Mouse (Mus musculus): ENCODE measurements around the gene Bcl2l12. TPM values are rescaled to one million over a fixed set of nuclear protein-coding genes. Genes with fewer than 3 reads are reported as not detected.
"Not testable (repeated sequence)": the region's sequence is repeated elsewhere in the genome, so short reads cannot be mapped to it uniquely, and the experiment has no call there.

The Bcl2l12 gene
- polyA plus RNA-seq, 1 experiment: 16.0 TPM

DNA sequence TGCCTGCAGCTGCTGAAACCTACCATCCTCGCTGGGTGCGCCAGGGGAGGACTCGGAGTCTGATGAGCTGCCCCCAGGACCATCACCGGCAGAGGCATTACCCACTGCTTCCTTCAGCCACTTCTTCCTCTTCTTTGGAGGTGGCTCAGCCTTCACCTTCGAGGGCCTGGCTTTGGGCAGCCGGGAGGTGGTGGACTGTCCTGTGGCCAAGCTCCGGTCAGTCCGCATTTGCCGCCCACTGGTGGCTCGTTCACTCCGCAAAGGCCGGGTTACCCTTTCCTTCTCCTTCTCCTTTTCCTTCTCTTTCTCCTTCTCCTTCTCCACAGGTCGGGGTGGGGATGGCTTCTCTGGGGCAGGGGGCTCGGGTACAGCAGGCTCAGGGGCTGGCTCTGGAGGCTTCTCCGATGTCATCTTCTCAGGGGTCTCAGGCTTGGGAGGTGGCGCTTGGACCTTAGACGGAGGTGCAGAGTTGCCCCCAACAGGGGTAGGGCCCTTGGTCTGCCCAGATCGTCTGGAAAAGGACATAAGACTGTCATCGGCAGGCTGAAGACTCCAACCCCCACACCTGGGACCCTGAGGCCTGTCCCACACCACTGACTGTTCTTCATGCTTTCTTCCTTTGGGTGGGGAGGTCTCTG is 35.3 kb upstream of the Bcl2l12 start:
- H3K4me1 ChIP-seq (ENCODE audit: control insufficient read depth, insufficient read depth, low read length): no peaks in the 10 kb centered on the region
- TF ChIP-seq POLR2A (IDR thresholded peaks at IDR 0.05; ENCODE audit: borderline replicate concordance, low read depth, low read length) (no peak), CTCF (IDR thresholded peaks at IDR 0.05; ENCODE audit: low read depth, low read length) (no peak)
- no peak overlapping the region for H3K4me3 ChIP-seq (ENCODE audit: insufficient read depth, low read length)
- H3K27ac ChIP-seq (ENCODE audit: insufficient read depth, low read depth, low read length): no peak overlapping the region

- H3K27ac ChIP-seq (ENCODE audit: insufficient read depth, low read depth, low read length): no peak overlapping the region
- H3K4me3 ChIP-seq (ENCODE audit: insufficient read depth, low read length): no peak overlapping the region
- peaks cover 5% of the 10 kb centered on the region for H3K4me1 ChIP-seq (ENCODE audit: control insufficient read depth, insufficient read depth, low read length)
- TF ChIP-seq POLR2A (IDR thresholded peaks at IDR 0.05; ENCODE audit: borderline replicate concordance, low read depth, low read length): no peak
- TF ChIP-seq CTCF (IDR thresholded peaks at IDR 0.05; ENCODE audit: low read depth, low read length): no peak
Observed at GRCm38 (mm10) chr7:45030857-45031256, 32.3 kb upstream of the Bcl2l12 start.

DNA sequence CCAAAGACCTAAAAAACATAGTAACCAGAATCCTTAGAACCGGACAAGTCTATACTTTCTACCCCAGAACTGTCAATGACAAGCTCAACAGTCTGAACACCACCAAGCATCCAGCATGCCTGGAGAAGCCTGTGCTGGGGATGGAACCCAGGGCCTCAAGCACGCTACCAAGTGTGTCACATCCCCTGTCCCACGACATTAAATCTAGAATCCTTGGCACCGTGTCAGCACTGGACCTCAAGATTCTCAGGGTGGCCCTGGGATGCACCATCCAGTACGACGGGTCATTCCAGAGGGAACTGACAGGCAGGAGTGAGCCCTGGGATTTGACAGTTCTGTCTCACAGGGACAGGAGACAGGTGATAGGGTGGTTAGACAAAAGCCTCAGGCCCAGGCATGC is 31.5 kb upstream of the Bcl2l12 start:
- TF ChIP-seq CTCF (IDR thresholded peaks at IDR 0.05; ENCODE audit: low read depth, low read length) (no peak), POLR2A (IDR thresholded peaks at IDR 0.05; ENCODE audit: borderline replicate concordance, low read depth, low read length) (no peak)

DNA sequence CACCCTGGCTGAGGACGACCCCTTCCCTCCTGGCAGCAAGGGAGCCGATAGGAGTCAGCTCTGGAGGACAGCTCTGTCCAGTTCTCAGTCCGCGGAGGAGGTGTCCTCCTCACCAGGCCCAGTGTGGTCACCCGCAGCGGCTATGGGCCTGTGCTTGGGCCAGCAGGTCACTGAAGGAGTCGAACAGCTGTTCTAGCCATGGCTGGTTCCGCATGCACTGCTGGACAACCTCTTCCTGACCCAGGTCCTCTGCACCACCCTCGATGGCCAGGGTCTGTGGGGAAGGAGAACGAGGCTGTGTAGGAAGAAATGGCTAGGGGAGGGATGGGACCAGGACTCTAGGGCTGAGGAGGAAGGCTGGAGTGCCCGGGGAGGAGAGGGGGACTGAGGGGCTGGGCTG is 29.8 kb upstream of the Bcl2l12 start:
- H3K27ac ChIP-seq (ENCODE audit: insufficient read depth, low read depth, low read length): no peak overlapping the region
- no peak for TF ChIP-seq POLR2A (IDR thresholded peaks at IDR 0.05; ENCODE audit: borderline replicate concordance, low read depth, low read length)
- TF ChIP-seq CTCF (IDR thresholded peaks at IDR 0.05; ENCODE audit: low read depth, low read length): no peak
- peaks cover 7% of the 10 kb centered on the region for H3K4me1 ChIP-seq (ENCODE audit: control insufficient read depth, insufficient read depth, low read length)
- H3K4me3 ChIP-seq (ENCODE audit: insufficient read depth, low read length): no peak overlapping the region

More for the DNA sequence above, 31.5 kb upstream of the Bcl2l12 start:
- Histone ChIP-seq H3K27ac (ENCODE audit: insufficient read depth, low read depth, low read length) (no peak overlapping the region), H3K4me3 (ENCODE audit: insufficient read depth, low read length) (no peak overlapping the region), H3K4me1 (ENCODE audit: control insufficient read depth, insufficient read depth, low read length) (peaks cover 5% of the 10 kb centered on the region)

GRCm38 (mm10) chr7:45027761-45028160 is 29.2 kb upstream of the Bcl2l12 start:
- no peak overlapping the region for H3K27ac ChIP-seq (ENCODE audit: insufficient read depth, low read depth, low read length)
- no peak for TF ChIP-seq POLR2A (IDR thresholded peaks at IDR 0.05; ENCODE audit: borderline replicate concordance, low read depth, low read length)
- no peak for TF ChIP-seq CTCF (IDR thresholded peaks at IDR 0.05; ENCODE audit: low read depth, low read length)
- H3K4me1 ChIP-seq (ENCODE audit: control insufficient read depth, insufficient read depth, low read length): peaks cover 7% of the 10 kb centered on the region
- no peak overlapping the region for H3K4me3 ChIP-seq (ENCODE audit: insufficient read depth, low read length)

DNA sequence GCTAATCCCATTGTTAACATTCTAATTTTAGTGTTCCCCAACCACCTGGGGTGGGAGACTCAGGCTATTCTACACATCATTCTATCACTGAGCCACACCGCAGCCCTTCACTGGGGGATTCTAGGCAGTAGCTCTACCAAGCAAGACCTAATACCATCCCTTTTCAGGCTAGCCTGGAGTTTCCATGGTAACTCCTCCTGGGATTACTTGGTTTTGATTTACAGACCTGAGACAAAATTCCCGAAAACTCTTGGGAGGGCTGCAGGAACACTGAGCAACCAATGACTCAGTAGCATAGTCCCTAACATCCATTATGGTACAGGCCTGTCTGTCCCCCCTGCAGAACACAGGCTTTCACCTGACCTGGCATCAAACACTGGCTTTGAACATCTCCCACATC is 27.7 kb upstream of the Bcl2l12 start:
- Histone ChIP-seq H3K4me1 (ENCODE audit: control insufficient read depth, insufficient read depth, low read length) (peaks cover 7% of the 10 kb centered on the region), H3K4me3 (ENCODE audit: insufficient read depth, low read length) (no peak overlapping the region), H3K27ac (ENCODE audit: insufficient read depth, low read depth, low read length) (no peak overlapping the region)
- TF ChIP-seq POLR2A (IDR thresholded peaks at IDR 0.05; ENCODE audit: borderline replicate concordance, low read depth, low read length): no peak
- no peak for TF ChIP-seq CTCF (IDR thresholded peaks at IDR 0.05; ENCODE audit: low read depth, low read length)

DNA sequence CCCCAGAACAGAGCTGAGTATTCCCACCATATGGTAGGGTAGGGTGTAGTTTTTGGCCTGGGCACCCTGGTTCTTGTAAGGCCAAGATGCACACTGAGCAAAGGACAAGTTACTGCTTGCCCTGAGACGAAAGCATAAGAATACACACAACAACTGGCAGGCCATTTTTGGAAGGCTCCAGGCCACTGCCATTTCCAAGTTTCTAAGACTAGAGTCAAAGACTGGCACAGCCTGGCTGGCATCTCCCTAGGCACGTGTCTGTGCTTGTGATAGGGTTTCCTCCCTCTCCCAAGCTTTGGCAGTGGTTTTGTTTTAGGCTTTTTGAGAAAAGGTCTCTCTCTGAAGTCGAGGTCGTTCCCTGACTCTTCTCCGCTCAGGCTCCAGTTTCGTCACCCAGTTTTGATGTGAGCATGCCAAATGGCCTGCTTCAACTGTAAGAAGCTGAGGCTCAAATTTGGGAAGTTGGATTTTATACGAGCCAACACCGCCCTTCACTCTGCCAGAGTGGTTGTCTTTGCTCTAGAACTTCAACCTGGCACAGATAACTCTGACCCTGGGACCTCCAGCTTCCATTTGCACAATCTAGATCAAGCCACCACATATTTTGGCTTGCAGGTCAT is 27.2 kb upstream of the Bcl2l12 start:
- H3K27ac ChIP-seq (ENCODE audit: insufficient read depth, low read depth, low read length): no peak overlapping the region

GRCm38 (mm10) chr7:45024281-45025248 is 26.1 kb upstream of the Bcl2l12 start:
- no peak for TF ChIP-seq POLR2A (IDR thresholded peaks at IDR 0.05; ENCODE audit: borderline replicate concordance, low read depth, low read length)
- no peak for TF ChIP-seq CTCF (IDR thresholded peaks at IDR 0.05; ENCODE audit: low read depth, low read length)
- H3K27ac ChIP-seq (ENCODE audit: insufficient read depth, low read depth, low read length): no peak overlapping the region
- H3K4me1 ChIP-seq (ENCODE audit: control insufficient read depth, insufficient read depth, low read length): peaks cover 8% of the 10 kb centered on the region
- H3K4me3 ChIP-seq (ENCODE audit: insufficient read depth, low read length): no peak overlapping the region

More for the DNA sequence above, 27.2 kb upstream of the Bcl2l12 start:
- H3K4me3 ChIP-seq (ENCODE audit: insufficient read depth, low read length): no peak overlapping the region
- TF ChIP-seq POLR2A (IDR thresholded peaks at IDR 0.05; ENCODE audit: borderline replicate concordance, low read depth, low read length) (no peak), CTCF (IDR thresholded peaks at IDR 0.05; ENCODE audit: low read depth, low read length) (no peak)
- peaks cover 7% of the 10 kb centered on the region for H3K4me1 ChIP-seq (ENCODE audit: control insufficient read depth, insufficient read depth, low read length)

- H3K27ac ChIP-seq (ENCODE audit: insufficient read depth, low read depth, low read length); H3K4me3 ChIP-seq (ENCODE audit: insufficient read depth, low read length): not testable (repeated sequence)
- peaks cover 16% of the 10 kb centered on the region for H3K4me1 ChIP-seq (ENCODE audit: control insufficient read depth, insufficient read depth, low read length)
Observed at GRCm38 (mm10) chr7:45023711-45024110, 25.2 kb upstream of the Bcl2l12 start.

DNA sequence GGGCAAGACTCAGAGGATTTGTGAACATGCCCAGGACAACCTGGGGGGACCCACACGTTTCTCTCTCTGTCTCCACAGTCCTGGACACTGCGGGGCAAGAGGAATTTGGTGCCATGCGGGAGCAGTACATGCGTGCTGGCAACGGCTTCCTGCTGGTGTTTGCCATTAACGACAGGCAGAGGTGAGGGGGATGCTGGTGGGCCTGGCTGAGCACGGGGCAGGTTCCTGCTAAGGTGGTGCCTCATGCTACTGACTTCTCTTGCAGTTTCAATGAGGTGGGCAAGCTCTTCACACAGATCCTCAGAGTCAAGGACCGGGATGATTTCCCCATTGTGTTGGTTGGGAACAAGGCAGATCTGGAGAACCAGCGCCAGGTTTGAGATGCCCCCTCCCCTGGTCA is 21.7 kb upstream of the Bcl2l12 start:
- no peak overlapping the region for H3K27ac ChIP-seq (ENCODE audit: insufficient read depth, low read depth, low read length)
- peaks cover 17% of the 10 kb centered on the region for H3K4me1 ChIP-seq (ENCODE audit: control insufficient read depth, insufficient read depth, low read length)
- no peak overlapping the region for H3K4me3 ChIP-seq (ENCODE audit: insufficient read depth, low read length)
- TF ChIP-seq CTCF (IDR thresholded peaks at IDR 0.05; ENCODE audit: low read depth, low read length): no peak

Data from bone marrow macrophage, adult 2 months (primary cell).